Mouse (Mus musculus) lung, embryonic 14.5 days (tissue): ENCODE data around the gene Maff. TPM values are rescaled to one million over a fixed set of nuclear protein-coding genes. Genes with fewer than 3 reads are reported as not detected.

ENCODE experiments used
- ATAC-seq: fragments of 200-750 bp; cut with Nextera tagmentation; 2 replicates; pipeline ENCODE4 v1.8.0; 2017; ENCODE audit warnings: mild to moderate bottlenecking, moderate TSS enrichment, moderate library complexity; ENCODE audit not compliant: insufficient read depth
- DNase-seq: peaks from one replicate; pipeline ENCODE4 v3.0.0-alpha.2; 2015
- H3K27ac ChIP-seq: fragments of 300-500 bp; sonication (generic); 2 replicates; pipeline ENCODE4 v1.5.1; 2014; ENCODE audit warnings: low read depth, mild to moderate bottlenecking, moderate library complexity
- H3K27me3 ChIP-seq: fragments of 300-500 bp; sonication (generic); 2 replicates; pipeline ENCODE4 v1.6.1; 2014; ENCODE audit warnings: low read length, control low read depth; ENCODE audit not compliant: insufficient read depth
- H3K36me3 ChIP-seq: fragments of 300-500 bp; sonication (generic); 2 replicates; pipeline ENCODE4 v1.6.1; 2014; ENCODE audit warnings: control low read depth; ENCODE audit not compliant: insufficient read depth
- H3K4me1 ChIP-seq: fragments of 300-500 bp; sonication (generic); 2 replicates; pipeline ENCODE4 v1.6.1; 2014; ENCODE audit warnings: antibody characterized with exemption, control low read depth; ENCODE audit not compliant: insufficient read depth
- H3K4me2 ChIP-seq: fragments of 300-500 bp; sonication (generic); 2 replicates; pipeline ENCODE4 v1.6.1; 2014; ENCODE audit warnings: mild to moderate bottlenecking
- H3K4me3 ChIP-seq: fragments of 300-500 bp; sonication (generic); 2 replicates; pipeline ENCODE4 v1.5.1; 2014; ENCODE audit warnings: low read depth, low read length
- H3K9ac ChIP-seq: fragments of 300-500 bp; sonication (generic); 2 replicates; pipeline ENCODE4 v1.6.1; 2014
- H3K9me3 ChIP-seq: fragments of 300-500 bp; sonication (generic); 2 replicates; pipeline ENCODE4 v1.6.1; 2016; ENCODE audit warnings: low read depth, low read length, control low read depth
- CTCF ChIP-seq: IDR thresholded peaks from 2 replicates; pipeline ENCODE4 v1.5.1; 2016; ENCODE audit warnings: antibody characterized with exemption, low read depth
- WGBS: fragments of 180-500 bp; shearing (Covaris S2); extraction: QIAGEN DNeasy Blood & Tissue Kit; methylation state at CpG from one replicate; pipeline ENCODE4 v1.1.7; 2014; 5-methylcytosine and 5-hydroxymethylcytosine counted together
- polyA plus RNA-seq: library from polyadenylated mRNA; unstranded; fragments of >200 nt; fragmentation: Nextera tagmentation; extraction: Ambion mirVana; gene quantifications from 2 replicates; pipeline ENCODE4 v1.2.1, GENCODE M21; 2014

The Maff gene
- polyA plus RNA-seq, 1 experiment from 2014 or later, result 3.3 TPM

DNA sequence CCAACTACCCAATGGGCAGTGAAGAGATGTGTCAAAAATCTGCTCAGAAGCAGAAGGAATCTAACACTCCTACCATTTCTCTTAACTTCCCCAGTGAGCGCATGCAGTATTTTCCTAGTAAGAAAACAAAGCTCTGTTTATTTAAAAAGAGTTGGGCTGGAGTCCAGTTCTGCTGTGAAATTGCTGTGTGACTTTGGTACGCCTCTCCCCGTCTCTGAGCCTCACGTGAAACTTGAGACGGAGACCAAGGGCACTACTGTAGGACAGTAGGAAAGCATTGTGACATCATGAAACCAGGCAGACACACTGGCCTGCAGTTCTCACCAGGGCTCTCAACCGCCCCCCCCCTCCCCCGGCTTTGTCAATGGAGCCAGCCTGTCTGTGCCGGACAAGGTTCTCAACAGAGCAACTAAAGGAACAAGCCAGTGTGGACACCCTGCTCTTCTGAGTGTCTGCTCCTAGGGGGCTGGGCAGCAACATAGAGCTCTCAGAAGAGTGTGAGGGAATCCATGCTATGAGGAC is 32.5 kb upstream of the Maff start:
- Histone ChIP-seq H3K27me3 (no peaks in the 10 kb centered on the region), H3K9me3 (no peaks in the 10 kb centered on the region), H3K4me2 (no peak overlapping the region), H3K9ac (no peak overlapping the region), H3K36me3 (peaks cover 17% of the 10 kb centered on the region; the same call in 1 of the 2 replicates), H3K4me1 (no peaks in the 10 kb centered on the region; the same call in 1 of the 2 replicates), H3K4me3 (no peak overlapping the region), H3K27ac (no peak overlapping the region)
- no peak for TF ChIP-seq CTCF
- WGBS, result 56% methylated on average over 8 of the region's 8 CpGs
- DNase-seq (peak; percentile 44), ATAC-seq (peak; percentile 47; the same call in 1 of the 2 replicates)

DNA sequence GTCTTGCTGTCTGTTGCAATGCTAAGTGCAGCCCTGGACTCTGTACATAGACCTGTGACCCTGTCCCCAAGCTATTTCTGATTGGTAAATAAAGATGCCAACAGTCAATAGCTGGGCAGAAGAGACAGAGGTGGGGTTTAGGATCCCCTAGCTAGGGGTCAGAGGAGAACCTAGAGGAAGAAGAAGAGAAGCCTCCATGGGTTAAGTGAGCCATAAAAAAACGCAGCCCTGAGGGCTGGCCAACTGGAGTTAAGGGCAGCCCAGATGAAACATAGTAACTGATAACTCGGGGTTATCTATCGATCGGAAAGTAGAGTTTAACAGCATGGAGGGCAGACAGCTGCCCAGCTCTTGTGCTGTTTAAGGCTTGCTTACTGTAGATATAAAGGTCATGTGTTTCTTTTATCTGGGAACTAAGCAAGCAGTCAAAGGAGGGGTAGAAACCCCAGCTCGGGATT is 24.7 kb upstream of the Maff start:
- peaks cover 22% of the 10 kb centered on the region for H3K4me1 ChIP-seq
- WGBS, result 40% methylated on average over 5 of the region's 5 CpGs
- no peaks in the 10 kb centered on the region for H3K27me3 ChIP-seq
- DNase-seq, result no peak
- TF ChIP-seq CTCF, result no peak
- ATAC-seq, result no peak
- no peak overlapping the region for H3K4me2 ChIP-seq
- H3K9ac ChIP-seq, result no peak overlapping the region
- H3K9me3 ChIP-seq, result no peaks in the 10 kb centered on the region
- H3K4me3 ChIP-seq, result no peak overlapping the region
- no peak overlapping the region for H3K27ac ChIP-seq
- no peaks in the 10 kb centered on the region for H3K36me3 ChIP-seq

DNA sequence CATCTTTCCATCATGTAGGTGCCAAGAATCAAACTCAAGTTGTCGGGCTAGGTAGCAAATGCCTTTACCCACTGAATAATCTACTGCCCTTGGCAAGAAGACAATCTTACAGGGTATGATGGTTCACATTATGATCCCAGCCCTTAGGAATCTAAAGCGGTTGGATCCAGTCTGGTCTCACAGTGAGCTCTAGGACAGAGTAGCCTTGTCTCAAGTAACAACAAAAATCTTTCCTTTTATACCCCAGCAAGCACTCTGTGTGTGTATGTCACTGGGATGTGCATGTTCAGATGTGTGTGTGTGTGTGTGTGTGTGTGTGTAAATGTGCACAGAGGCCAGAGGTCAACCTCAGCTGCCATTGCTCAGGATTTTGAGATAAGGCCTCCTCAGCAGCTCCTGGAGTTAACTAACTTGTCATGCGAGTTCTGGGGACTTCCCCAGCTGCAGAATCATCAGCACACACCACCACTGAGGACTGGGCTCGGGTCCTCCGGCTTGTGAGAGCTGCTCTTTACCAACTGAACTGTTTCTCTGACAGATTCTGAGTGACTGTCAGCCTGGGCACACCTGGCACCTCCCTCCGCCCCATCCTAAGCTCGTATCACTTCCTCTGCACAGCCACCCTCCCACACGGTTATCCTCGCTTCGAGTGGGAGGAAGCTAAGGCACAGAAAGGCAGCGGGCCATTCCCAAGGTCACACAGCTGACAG is 24.0 kb upstream of the Maff start:
- DNase-seq (no peak), ATAC-seq (no peak)
- no peak for TF ChIP-seq CTCF
- Histone ChIP-seq H3K36me3 (no peaks in the 10 kb centered on the region), H3K9me3 (no peaks in the 10 kb centered on the region), H3K9ac (peak overlapping the region; percentile 29), H3K4me1 (peaks cover 22% of the 10 kb centered on the region), H3K4me2 (peak overlapping the region; percentile 4; the same call in 1 of the 2 replicates), H3K27ac (peak overlapping the region; percentile 66; the same call in 1 of the 2 replicates), H3K4me3 (no peak overlapping the region), H3K27me3 (no peaks in the 10 kb centered on the region)
- 44% methylated on average over 11 of the region's 11 CpGs for WGBS

DNA sequence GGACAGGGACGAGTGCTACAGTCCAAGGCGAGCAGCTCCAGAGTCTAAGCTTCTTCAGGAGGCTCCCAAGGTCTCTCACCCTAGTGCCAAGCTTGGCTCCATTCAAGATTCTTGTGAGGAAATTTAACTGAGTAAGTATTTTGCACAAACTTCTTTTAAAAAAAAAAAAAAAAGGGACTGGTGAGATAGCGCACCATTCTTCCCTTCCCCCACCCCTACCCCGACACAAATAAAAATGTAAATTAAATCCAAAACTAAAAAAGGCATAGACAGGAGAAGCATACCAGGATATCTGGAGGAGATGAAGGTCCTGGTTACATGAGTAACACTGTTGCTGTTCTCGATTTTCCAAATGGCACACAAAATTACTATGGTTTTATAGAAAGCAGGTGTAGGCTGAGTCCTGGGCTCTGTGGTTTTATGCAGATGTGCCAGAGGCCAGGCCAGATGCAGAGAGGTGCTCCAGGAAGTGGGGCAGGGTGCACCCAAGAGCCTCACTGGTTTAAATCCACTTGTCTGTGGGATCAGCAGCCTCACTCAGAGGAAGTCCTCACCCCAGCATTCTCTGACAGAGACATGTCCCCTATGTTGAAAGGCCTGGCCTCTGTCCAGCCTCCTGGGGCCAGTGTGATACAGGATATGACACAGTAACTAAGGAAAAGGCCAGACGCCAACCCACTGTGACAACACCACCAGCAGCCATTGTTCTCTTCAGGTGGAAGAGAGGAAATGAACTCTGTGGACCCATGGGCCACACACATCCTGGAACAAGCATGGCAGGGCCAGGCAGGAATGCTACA is 23.2 kb upstream of the Maff start:
- Histone ChIP-seq H3K4me1 (peaks cover 22% of the 10 kb centered on the region), H3K9ac (no peak overlapping the region; the same call in 1 of the 2 replicates), H3K4me3 (no peak overlapping the region)

GRCm38 (mm10) chr15:79323791-79324155 is 22.6 kb upstream of the Maff start:
- Histone ChIP-seq H3K36me3 (no peaks in the 10 kb centered on the region), H3K4me3 (no peak overlapping the region), H3K9me3 (no peaks in the 10 kb centered on the region), H3K9ac (no peak overlapping the region), H3K4me2 (no peak overlapping the region), H3K4me1 (peaks cover 22% of the 10 kb centered on the region), H3K27ac (peak overlapping the region; percentile 54; the same call in 1 of the 2 replicates), H3K27me3 (no peaks in the 10 kb centered on the region)
- DNase-seq (no peak), ATAC-seq (no peak)
- WGBS, result 58% methylated on average over 4 of the region's 4 CpGs
- TF ChIP-seq CTCF, result no peak

More for the DNA sequence above, 23.2 kb upstream of the Maff start:
- peak overlapping the region; percentile 66; the same call in 1 of the 2 replicates for H3K27ac ChIP-seq
- peak overlapping the region; percentile 4; the same call in 1 of the 2 replicates for H3K4me2 ChIP-seq
- TF ChIP-seq CTCF, result no peak
- WGBS, result 72% methylated on average over 6 of the region's 6 CpGs
- no peaks in the 10 kb centered on the region for H3K27me3 ChIP-seq
- DNase-seq (peak; percentile 84), ATAC-seq (no peak)
- H3K36me3 ChIP-seq, result no peaks in the 10 kb centered on the region
- no peaks in the 10 kb centered on the region for H3K9me3 ChIP-seq

GRCm38 (mm10) chr15:79324373-79324772 is 22.0 kb upstream of the Maff start:
- peak overlapping the region; percentile 54; the same call in 1 of the 2 replicates for H3K27ac ChIP-seq
- 96% methylated on average over 2 of the region's 3 CpGs for WGBS
- no peak overlapping the region for H3K4me2 ChIP-seq
- no peak for TF ChIP-seq CTCF
- H3K27me3 ChIP-seq, result no peaks in the 10 kb centered on the region
- no peak overlapping the region for H3K9ac ChIP-seq
- DNase-seq (no peak), ATAC-seq (no peak)
- H3K9me3 ChIP-seq, result no peaks in the 10 kb centered on the region
- H3K36me3 ChIP-seq, result no peaks in the 10 kb centered on the region
- peaks cover 22% of the 10 kb centered on the region for H3K4me1 ChIP-seq
- H3K4me3 ChIP-seq, result no peak overlapping the region

GRCm38 (mm10) chr15:79325742-79326141 is 20.7 kb upstream of the Maff start:
- H3K4me3 ChIP-seq, result no peak overlapping the region
- TF ChIP-seq CTCF, result no peak
- no peak overlapping the region for H3K9ac ChIP-seq
- H3K9me3 ChIP-seq, result no peaks in the 10 kb centered on the region
- no peak for DNase-seq
- no peak overlapping the region for H3K4me2 ChIP-seq
- peaks cover 22% of the 10 kb centered on the region for H3K4me1 ChIP-seq
- no peak for ATAC-seq
- no peaks in the 10 kb centered on the region for H3K27me3 ChIP-seq
- WGBS, result 55% methylated on average over 3 of the region's 3 CpGs
- H3K27ac ChIP-seq, result peak overlapping the region; percentile 27; the same call in 1 of the 2 replicates
- no peaks in the 10 kb centered on the region for H3K36me3 ChIP-seq
